Mouse (Mus musculus): ENCODE data around the gene Rrp15. TPM values are rescaled to one million over a fixed set of nuclear protein-coding genes. Genes with fewer than 3 reads are reported as not detected.

The Rrp15 gene
- polyA plus RNA-seq, 1 experiment from 2014 or later: 79.7 TPM

- DNase-seq (peak; percentile 64), ATAC-seq (ENCODE audit: insufficient read depth) (no peak)
- 0 out of 2 replicates have a peak overlapping the region, but pooled peaks have one; percentile 33 for H3K27ac ChIP-seq (ENCODE audit: low read depth)
- H3K4me1 ChIP-seq (ENCODE audit: insufficient read depth): peaks cover 8% of the 10 kb centered on the region; the same call in 1 of the 2 replicates
- no peaks in the 10 kb centered on the region for H3K27me3 ChIP-seq (ENCODE audit: insufficient read depth, low read length)
- H3K36me3 ChIP-seq (ENCODE audit: insufficient read depth): peaks cover 16% of the 10 kb centered on the region
- no peaks in the 10 kb centered on the region for H3K9me3 ChIP-seq (ENCODE audit: low read depth, low read length)
- no peak for TF ChIP-seq CTCF (IDR thresholded peaks at IDR 0.05; ENCODE audit: low read depth)
- H3K4me2 ChIP-seq: no peak overlapping the region
- H3K4me3 ChIP-seq (ENCODE audit: low read depth, low read length): no peak overlapping the region
- no peak overlapping the region for H3K9ac ChIP-seq
- 32% methylated on average over 4 of the region's 4 CpGs for WGBS
These were observed 53.8 kb downstream of the Rrp15 start for GRCm38 (mm10) chr1:186695361-186695760.

GRCm38 (mm10) chr1:186692370-186692769 is 56.8 kb downstream of the Rrp15 start:
- peak; percentile 41; the same call in 1 of the 2 replicates for TF ChIP-seq CTCF (IDR thresholded peaks at IDR 0.05; ENCODE audit: low read depth)
- H3K27me3 ChIP-seq (ENCODE audit: insufficient read depth, low read length): no peaks in the 10 kb centered on the region
- no peak overlapping the region for H3K27ac ChIP-seq (ENCODE audit: low read depth)
- peaks cover 9% of the 10 kb centered on the region; the same call in 1 of the 2 replicates for H3K36me3 ChIP-seq (ENCODE audit: insufficient read depth)
- no peak overlapping the region for H3K4me2 ChIP-seq
- H3K4me1 ChIP-seq (ENCODE audit: insufficient read depth): peaks cover 9% of the 10 kb centered on the region
- DNase-seq: no peak
- ATAC-seq (ENCODE audit: insufficient read depth): no peak
- no peak overlapping the region for H3K9ac ChIP-seq
- 68% methylated on average over 4 of the region's 4 CpGs for WGBS
- no peaks in the 10 kb centered on the region for H3K9me3 ChIP-seq (ENCODE audit: low read depth, low read length)
- H3K4me3 ChIP-seq (ENCODE audit: low read depth, low read length): no peak overlapping the region

GRCm38 (mm10) chr1:186691708-186692107 is 57.5 kb downstream of the Rrp15 start:
- Histone ChIP-seq H3K9ac (no peak overlapping the region), H3K9me3 (ENCODE audit: low read depth, low read length) (no peaks in the 10 kb centered on the region), H3K4me3 (ENCODE audit: low read depth, low read length) (no peak overlapping the region), H3K4me2 (no peak overlapping the region), H3K36me3 (ENCODE audit: insufficient read depth) (peaks cover 12% of the 10 kb centered on the region; the same call in 1 of the 2 replicates), H3K27me3 (ENCODE audit: insufficient read depth, low read length) (no peaks in the 10 kb centered on the region), H3K4me1 (ENCODE audit: insufficient read depth) (peaks cover 12% of the 10 kb centered on the region), H3K27ac (ENCODE audit: low read depth) (no peak overlapping the region)
- TF ChIP-seq CTCF (IDR thresholded peaks at IDR 0.05; ENCODE audit: low read depth): no peak
- DNase-seq (no peak), ATAC-seq (ENCODE audit: insufficient read depth) (no peak)
- WGBS: 73% methylated on average over 9 of the region's 9 CpGs

- WGBS: 73% methylated on average over 3 of the region's 3 CpGs
- Histone ChIP-seq H3K9ac (no peak overlapping the region), H3K4me3 (ENCODE audit: low read depth, low read length) (no peak overlapping the region), H3K27ac (ENCODE audit: low read depth) (no peak overlapping the region; the same call in 1 of the 2 replicates), H3K9me3 (ENCODE audit: low read depth, low read length) (no peaks in the 10 kb centered on the region), H3K4me1 (ENCODE audit: insufficient read depth) (peaks cover 23% of the 10 kb centered on the region), H3K4me2 (no peak overlapping the region), H3K36me3 (ENCODE audit: insufficient read depth) (0 out of 2 replicates have a peak, but pooled peaks cover 7% of the 10 kb centered on the region), H3K27me3 (ENCODE audit: insufficient read depth, low read length) (no peaks in the 10 kb centered on the region)
- TF ChIP-seq CTCF (IDR thresholded peaks at IDR 0.05; ENCODE audit: low read depth): no peak
- DNase-seq: peak; percentile 57
- no peak for ATAC-seq (ENCODE audit: insufficient read depth)
These were observed 65.1 kb downstream of the Rrp15 start for GRCm38 (mm10) chr1:186684041-186684440.

- H3K27me3 ChIP-seq (ENCODE audit: insufficient read depth, low read length): no peaks in the 10 kb centered on the region
- no peak overlapping the region for H3K4me2 ChIP-seq
- no peak overlapping the region; the same call in 1 of the 2 replicates for H3K27ac ChIP-seq (ENCODE audit: low read depth)
- TF ChIP-seq CTCF (IDR thresholded peaks at IDR 0.05; ENCODE audit: low read depth): no peak
- no peak overlapping the region for H3K4me3 ChIP-seq (ENCODE audit: low read depth, low read length)
- H3K36me3 ChIP-seq (ENCODE audit: insufficient read depth): 0 out of 2 replicates have a peak, but pooled peaks cover 7% of the 10 kb centered on the region
- 29% methylated on average over 7 of the region's 7 CpGs for WGBS
- no peaks in the 10 kb centered on the region for H3K9me3 ChIP-seq (ENCODE audit: low read depth, low read length)
- ATAC-seq (ENCODE audit: insufficient read depth) (no peak), DNase-seq (peak; percentile 37)
- no peak overlapping the region for H3K9ac ChIP-seq
- H3K4me1 ChIP-seq (ENCODE audit: insufficient read depth): peaks cover 23% of the 10 kb centered on the region
These were observed 66.6 kb downstream of the Rrp15 start for GRCm38 (mm10) chr1:186682606-186683005.

GRCm38 (mm10) chr1:186677614-186678013 is 71.5 kb downstream of the Rrp15 start:
- H3K36me3 ChIP-seq (ENCODE audit: insufficient read depth): peaks cover 18% of the 10 kb centered on the region
- no peaks in the 10 kb centered on the region for H3K9me3 ChIP-seq (ENCODE audit: low read depth, low read length)
- 90% methylated on average over 12 of the region's 12 CpGs for WGBS
- H3K27me3 ChIP-seq (ENCODE audit: insufficient read depth, low read length): no peaks in the 10 kb centered on the region
- H3K4me3 ChIP-seq (ENCODE audit: low read depth, low read length): no peak overlapping the region
- no peak for TF ChIP-seq CTCF (IDR thresholded peaks at IDR 0.05; ENCODE audit: low read depth)
- H3K4me1 ChIP-seq (ENCODE audit: insufficient read depth): peaks cover 17% of the 10 kb centered on the region
- H3K9ac ChIP-seq: no peak overlapping the region
- H3K4me2 ChIP-seq: no peak overlapping the region
- DNase-seq: no peak
- ATAC-seq (ENCODE audit: insufficient read depth): no peak
- H3K27ac ChIP-seq (ENCODE audit: low read depth): no peak overlapping the region

GRCm38 (mm10) chr1:186676199-186676598 is 73.0 kb downstream of the Rrp15 start:
- H3K4me3 ChIP-seq (ENCODE audit: low read depth, low read length): no peak overlapping the region
- H3K4me1 ChIP-seq (ENCODE audit: insufficient read depth): peaks cover 14% of the 10 kb centered on the region; the same call in 1 of the 2 replicates
- H3K9ac ChIP-seq: no peak overlapping the region
- ATAC-seq (ENCODE audit: insufficient read depth) (no peak), DNase-seq (no peak)
- no peaks in the 10 kb centered on the region for H3K27me3 ChIP-seq (ENCODE audit: insufficient read depth, low read length)
- no peaks in the 10 kb centered on the region for H3K9me3 ChIP-seq (ENCODE audit: low read depth, low read length)
- peaks cover 21% of the 10 kb centered on the region for H3K36me3 ChIP-seq (ENCODE audit: insufficient read depth)
- TF ChIP-seq CTCF (IDR thresholded peaks at IDR 0.05; ENCODE audit: low read depth): no peak
- WGBS: 61% methylated on average over 5 of the region's 5 CpGs
- no peak overlapping the region for H3K27ac ChIP-seq (ENCODE audit: low read depth)
- H3K4me2 ChIP-seq: no peak overlapping the region
